Mouse (Mus musculus) thymus, adult 2 months (tissue): ENCODE data around the gene Apobec1.

Experiments used
- CTCF ChIP-seq: fragments of 200-500 bp; IDR thresholded peaks from 2 replicates; pipeline ENCODE4 v1.5.1; 2012; ENCODE audit warnings: mild to moderate bottlenecking, control low read depth, low read length, moderate library complexity, borderline replicate concordance; ENCODE audit not compliant: control insufficient read depth, poor library complexity, insufficient read depth; ENCODE audit errors: extremely low read depth
- POLR2A ChIP-seq: fragments of 200-500 bp; IDR thresholded peaks from 2 replicates; pipeline ENCODE4 v1.6.1; 2012; ENCODE audit warnings: mild to moderate bottlenecking, low read length, control low read depth, moderate library complexity; ENCODE audit not compliant: control insufficient read depth, poor library complexity, insufficient read depth; ENCODE audit errors: extremely low read depth

- no peak for TF ChIP-seq POLR2A
- TF ChIP-seq CTCF, result no peak
These were observed 33.1 kb downstream of the Apobec1 start for GRCm38 (mm10) chr6:122569113-122569512.
